Mouse (Mus musculus) embryo, embryonic 11.5 days (tissue): ENCODE measurements around the gene Tob2.

Experiments used
- DNase-seq: peaks from one replicate; pipeline ENCODE4 v3.0.0-alpha.2; 2012; ENCODE audit warnings: low read depth, low spot score

Gene Tob2

GRCm38 (mm10) chr15:81838554-81839235 is 19.9 kb downstream of the Tob2 start:
- no peak for DNase-seq

GRCm38 (mm10) chr15:81836966-81837920 is 21.4 kb downstream of the Tob2 start:
- no peak for DNase-seq

- DNase-seq, result peak; percentile 56
Observed at GRCm38 (mm10) chr15:81836124-81836821, 22.3 kb downstream of the Tob2 start.

DNA sequence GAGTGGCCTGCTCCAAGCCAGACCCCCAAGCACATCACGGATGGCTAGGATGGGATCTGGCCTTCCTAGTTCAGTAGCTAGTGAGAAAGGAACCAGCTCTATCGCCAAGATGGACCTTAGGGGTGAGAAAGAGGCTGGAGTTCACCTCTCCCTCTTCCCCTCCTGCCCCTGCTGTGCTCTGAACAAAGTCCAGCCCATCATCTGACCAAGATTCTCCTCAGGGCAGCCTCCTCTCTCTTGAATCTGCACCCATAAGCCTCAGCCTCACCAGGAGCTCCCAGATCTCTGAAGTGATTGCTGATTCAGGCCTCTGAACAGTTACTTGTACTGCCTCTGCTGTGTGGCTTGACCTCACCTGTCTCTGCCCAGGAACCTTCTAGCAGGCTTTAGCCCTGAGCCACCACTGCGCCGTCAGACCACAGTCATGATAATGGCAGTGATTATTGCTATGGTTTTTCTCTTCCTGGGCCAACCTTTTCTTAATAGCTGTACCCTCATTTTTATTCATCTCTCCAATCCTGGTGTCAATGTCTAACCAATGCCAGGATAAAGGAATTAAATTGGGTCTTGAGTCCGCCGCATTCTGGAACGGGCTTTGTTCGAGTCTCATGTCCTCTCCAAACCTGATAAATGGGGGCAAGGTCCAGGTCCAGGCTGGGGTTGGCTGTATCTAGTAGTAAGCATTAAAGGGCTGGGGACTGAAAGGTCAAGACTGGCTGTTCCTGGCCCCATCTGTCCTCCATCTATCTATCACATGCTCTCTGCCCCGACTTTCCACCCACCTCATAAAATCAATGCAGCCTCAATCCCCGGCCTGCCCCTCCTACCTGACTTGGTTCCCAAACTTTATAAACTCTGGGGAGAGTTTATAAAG is 23.4 kb downstream of the Tob2 start:
- DNase-seq, result no peak

- no peak for DNase-seq
Observed at GRCm38 (mm10) chr15:81834171-81834841, 24.3 kb downstream of the Tob2 start.

GRCm38 (mm10) chr15:81833481-81833880 is 25.1 kb downstream of the Tob2 start:
- no peak for DNase-seq

- DNase-seq, result no peak
Observed at GRCm38 (mm10) chr15:81832219-81832618, 26.4 kb downstream of the Tob2 start.

- peak; percentile 88 for DNase-seq
Observed at GRCm38 (mm10) chr15:81831136-81831825, 27.3 kb downstream of the Tob2 start.

DNA sequence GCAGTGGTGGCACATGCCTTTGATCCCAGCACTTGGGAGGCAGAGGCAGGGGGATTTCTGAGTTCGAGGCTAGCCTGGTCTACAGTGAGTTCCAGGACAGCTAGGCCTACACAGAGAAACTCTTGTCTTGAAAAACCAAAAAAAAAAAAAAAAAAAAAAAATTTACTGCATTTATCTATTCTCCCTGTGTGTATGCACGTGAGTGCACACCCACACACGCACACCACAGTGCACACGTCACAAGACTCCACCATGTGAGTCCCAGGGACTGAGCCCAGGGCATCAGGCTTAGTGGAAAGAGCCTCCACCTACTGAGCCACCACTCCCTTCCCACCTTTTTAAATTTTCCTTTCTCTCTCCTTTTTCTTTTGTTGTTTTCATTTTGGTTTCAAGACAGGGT is 28.1 kb downstream of the Tob2 start:
- DNase-seq, result no peak

GRCm38 (mm10) chr15:81829208-81829580 is 29.4 kb downstream of the Tob2 start:
- DNase-seq, result no peak

GRCm38 (mm10) chr15:81828426-81829207 is 30.0 kb downstream of the Tob2 start:
- no peak for DNase-seq

GRCm38 (mm10) chr15:81824832-81825231 is 33.8 kb downstream of the Tob2 start:
- no peak for DNase-seq

DNA sequence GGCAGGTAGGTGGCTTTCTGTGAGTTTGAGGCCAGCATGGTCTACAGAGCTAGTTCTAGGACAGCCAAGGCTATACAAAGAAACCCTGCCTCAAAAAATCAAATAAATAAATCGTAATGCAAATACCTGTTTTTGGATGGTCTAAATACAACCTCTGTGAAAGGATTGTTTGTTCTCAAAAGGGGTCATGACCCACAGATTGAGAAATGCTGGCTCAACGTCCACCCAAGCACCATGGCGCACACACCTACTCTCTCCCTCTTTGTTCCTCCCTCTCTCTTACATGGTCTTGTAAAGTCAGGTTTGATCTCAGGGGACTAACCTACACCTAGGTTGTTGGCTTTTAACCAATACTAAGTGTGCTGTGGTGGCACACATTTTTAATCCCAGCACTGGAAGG is 36.0 kb downstream of the Tob2 start:
- no peak for DNase-seq

DNA sequence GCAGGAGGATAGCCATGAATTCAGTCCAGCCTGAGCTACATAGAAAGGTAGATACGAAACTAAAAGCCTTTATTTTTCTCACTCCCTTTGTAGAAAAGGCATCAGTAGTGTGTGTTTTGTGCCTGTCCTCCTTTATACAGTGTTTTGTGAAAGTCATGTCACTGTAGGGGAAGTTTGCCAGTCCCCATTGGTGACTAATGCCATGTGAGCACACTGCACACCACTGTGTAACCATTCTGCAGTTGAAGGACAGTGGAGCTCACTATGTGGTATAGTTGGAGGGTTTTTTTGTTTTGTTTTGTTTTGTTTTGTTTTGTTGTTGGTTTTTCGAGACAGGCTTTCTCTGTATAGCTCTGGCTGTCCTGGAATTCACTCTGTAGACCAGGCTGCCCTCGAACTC is 40.2 kb downstream of the Tob2 start:
- no peak for DNase-seq

DNA sequence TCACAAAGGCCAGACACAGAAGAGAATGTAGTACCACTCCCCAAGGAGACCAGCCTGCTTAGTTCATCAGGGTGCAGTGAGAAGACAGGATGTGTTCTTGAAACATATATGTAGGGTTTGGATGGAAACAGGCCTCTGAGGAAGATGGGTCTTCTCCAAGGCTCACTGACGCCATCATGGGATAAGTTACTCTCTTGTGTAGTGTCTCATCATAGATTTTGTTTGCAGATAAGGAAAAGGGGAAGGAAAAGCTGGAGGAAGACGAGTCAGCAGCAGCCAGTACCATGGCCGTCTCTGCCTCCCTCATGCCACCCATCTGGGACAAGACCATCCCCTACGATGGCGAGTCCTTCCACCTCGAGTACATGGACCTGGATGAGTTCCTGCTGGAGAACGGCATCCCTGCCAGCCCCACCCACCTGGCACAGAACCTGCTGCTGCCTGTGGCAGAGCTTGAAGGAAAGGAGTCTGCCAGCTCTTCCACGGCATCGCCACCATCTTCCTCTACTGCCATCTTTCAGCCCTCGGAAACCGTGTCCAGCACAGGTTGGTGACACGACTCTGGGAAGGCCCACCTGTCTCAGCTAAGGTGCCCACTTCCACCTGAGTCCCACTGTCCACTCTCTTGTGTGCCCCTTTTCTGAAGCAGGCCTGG is 43.8 kb downstream of the Tob2 start:
- DNase-seq, result no peak

- DNase-seq, result no peak
Observed at GRCm38 (mm10) chr15:81813986-81814705, 44.5 kb downstream of the Tob2 start.

DNA sequence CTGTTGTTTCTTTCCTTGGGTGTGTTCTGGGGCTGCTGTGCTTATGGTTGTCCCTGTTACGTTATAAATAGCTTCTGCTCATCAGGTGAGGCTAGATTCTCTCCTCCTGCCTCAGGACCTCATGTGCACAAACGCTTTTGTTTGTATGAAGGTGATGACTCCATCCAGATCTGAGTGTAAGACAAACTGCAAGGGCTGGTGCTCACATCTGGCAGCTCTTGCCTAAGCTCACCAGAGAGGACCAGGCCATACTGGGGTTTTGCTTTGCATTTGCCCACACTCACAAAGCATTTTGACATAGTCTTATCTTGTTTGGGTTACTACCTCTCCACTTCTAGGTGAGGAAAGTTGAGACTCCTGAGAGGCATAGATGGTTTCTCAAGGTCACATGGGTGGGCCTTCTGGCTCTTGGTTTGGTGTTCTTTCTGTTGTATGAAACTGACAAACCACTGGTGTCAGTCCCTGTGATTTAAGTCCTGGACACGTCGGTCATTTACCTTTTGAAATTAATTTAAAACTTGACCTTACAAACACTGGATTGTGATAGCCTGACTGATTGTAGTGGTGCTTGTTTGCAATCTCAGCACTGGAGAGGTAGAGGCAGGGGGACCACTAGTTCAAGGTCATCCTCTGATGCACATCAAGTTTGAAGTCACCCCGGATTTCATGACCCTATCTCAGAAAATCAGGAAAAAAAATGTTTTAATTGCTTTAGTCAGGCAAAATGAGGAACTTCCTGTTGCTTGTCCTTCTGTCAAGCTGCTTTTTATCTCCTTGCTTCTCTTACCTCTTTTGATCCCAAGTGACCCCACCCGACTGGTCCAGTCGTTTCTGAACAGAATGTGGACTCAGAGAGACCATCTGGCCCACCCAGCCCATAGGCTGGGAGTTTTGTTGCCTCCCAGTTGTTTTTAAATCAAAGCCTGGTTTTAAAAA is 45.6 kb downstream of the Tob2 start:
- no peak for DNase-seq
